Mouse (Mus musculus) spleen, adult 2 months (tissue): ENCODE data around the gene Fat3. TPM values are rescaled to one million over a fixed set of nuclear protein-coding genes. Genes with fewer than 3 reads are reported as not detected.

Experiments used
- DNase-seq, 2 experiments: peaks; one replicate each; pipeline versions ENCODE4 v3.0.0 to v3.0.0-alpha.2; 2012 to 2021; ENCODE audit warnings: low spot score in 2 of 2, low read depth in 1 of 2
- H3K27ac ChIP-seq: fragments of 200-500 bp; 2 replicates; pipeline ENCODE4 v1.5.1; 2012; ENCODE audit warnings: low read length, inconsistent platforms; ENCODE audit not compliant: insufficient read depth
- H3K27me3 ChIP-seq: fragments of 200-500 bp; 2 replicates; pipeline ENCODE4 v1.6.1; 2012; ENCODE audit warnings: mild to moderate bottlenecking, moderate library complexity, low read length, inconsistent platforms; ENCODE audit not compliant: control insufficient read depth, insufficient read depth
- H3K36me3 ChIP-seq: fragments of 200-500 bp; 2 replicates; pipeline ENCODE4 v1.6.1; 2012; ENCODE audit warnings: mild to moderate bottlenecking, low read length, inconsistent platforms; ENCODE audit not compliant: control insufficient read depth, insufficient read depth
- H3K4me1 ChIP-seq: fragments of 200-500 bp; 2 replicates; pipeline ENCODE4 v1.6.1; 2011; ENCODE audit warnings: inconsistent platforms; ENCODE audit not compliant: control insufficient read depth, insufficient read depth, insufficient read length
- H3K4me3 ChIP-seq: fragments of 200-500 bp; 2 replicates; pipeline ENCODE4 v1.5.1; 2011; ENCODE audit warnings: mild to moderate bottlenecking, inconsistent platforms; ENCODE audit not compliant: insufficient read depth, insufficient read length; ENCODE audit errors: extremely low read depth
- CTCF ChIP-seq: fragments of 200-500 bp; IDR thresholded peaks from 2 replicates; pipeline ENCODE4 v1.5.1; 2011; ENCODE audit warnings: mild to moderate bottlenecking, inconsistent platforms; ENCODE audit not compliant: insufficient read depth, insufficient read length, insufficient replicate concordance; ENCODE audit errors: extremely low read depth
- POLR2A ChIP-seq: fragments of 200-500 bp; IDR thresholded peaks from 2 replicates; pipeline ENCODE4 v1.6.1; 2011; ENCODE audit warnings: low read depth, low read length, inconsistent platforms
- WGBS: fragments of 180-500 bp; shearing (Covaris S2); methylation state at CpG from one replicate; pipeline ENCODE4 v1.1.7; 2018; 5-methylcytosine and 5-hydroxymethylcytosine counted together
- polyA plus RNA-seq: library from polyadenylated mRNA; depleted of rRNA; stranded (reverse); fragments of >200 nt; gene quantifications from 2 replicates; pipeline ENCODE4 v1.2.3, GENCODE M21; 2012

Fat3 gene
- polyA plus RNA-seq, 1 experiment, result 0.20 TPM

GRCm38 (mm10) chr9:16214731-16215681, 286.1 kb downstream of the Fat3 start:
- DNase-seq, result peak in 1 of 2 experiments; percentile 13
- no peak overlapping the region for H3K27ac ChIP-seq
- TF ChIP-seq CTCF (no peak), POLR2A (no peak)
- H3K27me3 ChIP-seq, result no peaks in the 10 kb centered on the region
- H3K36me3 ChIP-seq, result no peaks in the 10 kb centered on the region
- no peaks in the 10 kb centered on the region for H3K4me1 ChIP-seq
- H3K4me3 ChIP-seq, result no peak overlapping the region
- WGBS, result 36% methylated on average over 7 of the region's 7 CpGs

GRCm38 (mm10) chr9:16213324-16213723, 287.8 kb downstream of the Fat3 start:
- WGBS, result 73% methylated on average over 1 of the region's 1 CpGs
- Histone ChIP-seq H3K4me1 (no peaks in the 10 kb centered on the region), H3K4me3 (no peak overlapping the region), H3K27me3 (no peaks in the 10 kb centered on the region), H3K27ac (no peak overlapping the region), H3K36me3 (no peaks in the 10 kb centered on the region)
- DNase-seq, result no peak
- no peak for TF ChIP-seq CTCF
- no peak for TF ChIP-seq POLR2A

GRCm38 (mm10) chr9:16212628-16213027, 288.5 kb downstream of the Fat3 start:
- Histone ChIP-seq H3K36me3 (no peaks in the 10 kb centered on the region), H3K4me1 (no peaks in the 10 kb centered on the region), H3K27me3 (no peaks in the 10 kb centered on the region), H3K4me3 (no peak overlapping the region), H3K27ac (no peak overlapping the region)
- no peak for TF ChIP-seq POLR2A
- TF ChIP-seq CTCF, result no peak
- 84% methylated on average over 3 of the region's 3 CpGs for WGBS
- no peak for DNase-seq

GRCm38 (mm10) chr9:16212163-16212562, 288.9 kb downstream of the Fat3 start:
- Histone ChIP-seq H3K27ac (no peak overlapping the region), H3K36me3 (no peaks in the 10 kb centered on the region), H3K27me3 (no peaks in the 10 kb centered on the region), H3K4me3 (no peak overlapping the region), H3K4me1 (no peaks in the 10 kb centered on the region)
- TF ChIP-seq CTCF (no peak), POLR2A (no peak)
- WGBS, result 95% methylated on average over 4 of the region's 4 CpGs
- DNase-seq, result no peak

GRCm38 (mm10) chr9:16211468-16211867, 289.6 kb downstream of the Fat3 start:
- Histone ChIP-seq H3K27ac (no peak overlapping the region), H3K36me3 (no peaks in the 10 kb centered on the region), H3K4me1 (no peaks in the 10 kb centered on the region), H3K4me3 (no peak overlapping the region), H3K27me3 (no peaks in the 10 kb centered on the region)
- no peak for DNase-seq
- WGBS, result 71% methylated on average over 3 of the region's 3 CpGs
- TF ChIP-seq CTCF, result no peak
- TF ChIP-seq POLR2A, result no peak

GRCm38 (mm10) chr9:16202296-16202695, 298.8 kb downstream of the Fat3 start:
- Histone ChIP-seq H3K27me3 (no peaks in the 10 kb centered on the region), H3K4me1 (no peaks in the 10 kb centered on the region), H3K4me3 (no peak overlapping the region), H3K27ac (no peak overlapping the region), H3K36me3 (no peaks in the 10 kb centered on the region)
- no peak for DNase-seq
- no peak for TF ChIP-seq POLR2A
- TF ChIP-seq CTCF, result no peak
- 79% methylated on average over 6 of the region's 6 CpGs for WGBS

- TF ChIP-seq POLR2A, result no peak
- no peak for TF ChIP-seq CTCF
- no peak for DNase-seq
Observed at GRCm38 (mm10) chr9:16200948-16201347, 300.1 kb downstream of the Fat3 start.

More at GRCm38 (mm10) chr9:16200948-16201347, 300.1 kb downstream of the Fat3 start:
- WGBS, result 77% methylated on average over 1 of the region's 1 CpGs
- Histone ChIP-seq H3K4me1 (no peaks in the 10 kb centered on the region), H3K4me3 (no peak overlapping the region), H3K27ac (no peak overlapping the region), H3K27me3 (no peaks in the 10 kb centered on the region), H3K36me3 (no peaks in the 10 kb centered on the region)
